Mouse (Mus musculus) embryonic facial prominence, embryonic 14.5 days (tissue): ENCODE measurements at regions not wholly inside any gene's neighbourhood (a gene's known extent, or its start where the extent isn't known, plus 50 kb on each side); places are given as distances from the start of the nearest gene placed in this dataset.
"Not testable (repeated sequence)": the region's sequence is repeated elsewhere in the genome, so short reads cannot be mapped to it uniquely, and the experiment has no call there.

Source experiments
- ATAC-seq: fragments of 200-750 bp; cut with Nextera tagmentation; 2 replicates; pipeline ENCODE4 v1.8.0; 2017; ENCODE audit warnings: low read depth, moderate number of reproducible peaks, moderate TSS enrichment
- DNase-seq: peaks from one replicate; pipeline ENCODE4 v3.0.0-alpha.2; 2015; ENCODE audit warnings: low spot score
- H3K27ac ChIP-seq: fragments of 300-500 bp; sonication (generic); replicated peaks from 2 replicates; pipeline ENCODE4 v1.5.1; 2014; ENCODE audit warnings: low read depth, mild to moderate bottlenecking, low read length, moderate library complexity
- H3K27me3 ChIP-seq: fragments of 300-500 bp; sonication (generic); replicated peaks from 2 replicates; pipeline ENCODE4 v1.6.1; 2014; ENCODE audit warnings: low read length; ENCODE audit not compliant: control insufficient read depth, insufficient read depth
- H3K36me3 ChIP-seq: fragments of 300-500 bp; sonication (generic); 2 replicates; pipeline ENCODE4 v1.6.1; 2014; ENCODE audit warnings: low read length, mixed read lengths; ENCODE audit not compliant: control insufficient read depth, insufficient read depth
- H3K4me1 ChIP-seq: fragments of 300-500 bp; sonication (generic); 2 replicates; pipeline ENCODE4 v1.6.1; 2014; ENCODE audit warnings: antibody characterized with exemption, low read length; ENCODE audit not compliant: control insufficient read depth, insufficient read depth
- H3K4me2 ChIP-seq: fragments of 300-500 bp; sonication (generic); 2 replicates; pipeline ENCODE4 v1.6.1; 2014; ENCODE audit warnings: low read depth, mild to moderate bottlenecking, low read length, moderate library complexity, mixed read lengths
- H3K4me3 ChIP-seq: fragments of 300-500 bp; sonication (generic); 2 replicates; pipeline ENCODE4 v1.5.1; 2014; ENCODE audit warnings: low read depth, mild to moderate bottlenecking, low read length
- H3K9ac ChIP-seq: fragments of 300-500 bp; sonication (generic); 2 replicates; pipeline ENCODE4 v1.6.1; 2014; ENCODE audit warnings: low read depth, mild to moderate bottlenecking, low read length, moderate library complexity, mixed read lengths
- H3K9me3 ChIP-seq: fragments of 300-500 bp; sonication (generic); 2 replicates; pipeline ENCODE4 v1.6.1; 2016; ENCODE audit warnings: low read length; ENCODE audit not compliant: control insufficient read depth
- WGBS: fragments of 180-500 bp; shearing (Covaris S2); extraction: QIAGEN DNeasy Blood & Tissue Kit; methylation state at CpG from one replicate; pipeline ENCODE4 v1.1.7; 2014; 5-methylcytosine and 5-hydroxymethylcytosine counted together

GRCm38 (mm10) chr3:37803781-37804180 lies 79.5 kb upstream of the Gm5148 start:
- H3K9me3 ChIP-seq, H3K27ac ChIP-seq, DNase-seq, H3K27me3 ChIP-seq, H3K4me3 ChIP-seq, H3K36me3 ChIP-seq, ATAC-seq, H3K9ac ChIP-seq, H3K4me2 ChIP-seq: not testable (repeated sequence)
- peaks cover 12% of the 10 kb centered on the region for H3K4me1 ChIP-seq
- 90% methylated on average over 5 of the region's 5 CpGs for WGBS

GRCm38 (mm10) chr3:37801551-37801950 lies 77.3 kb upstream of the Gm5148 start:
- Histone ChIP-seq H3K4me2 (no peak overlapping the region), H3K9ac (no peak overlapping the region), H3K27me3 (no peaks in the 10 kb centered on the region), H3K4me3 (no peak overlapping the region), H3K36me3 (no peaks in the 10 kb centered on the region), H3K4me1 (peaks cover 12% of the 10 kb centered on the region), H3K27ac (no peak overlapping the region), H3K9me3 (no peaks in the 10 kb centered on the region)
- ATAC-seq (no peak), DNase-seq (no peak)
- 88% methylated on average over 2 of the region's 2 CpGs for WGBS

- no peak overlapping the region for H3K9ac ChIP-seq
- no peaks in the 10 kb centered on the region for H3K36me3 ChIP-seq
- ATAC-seq (no peak), DNase-seq (peak; percentile 25)
- H3K4me3 ChIP-seq: no peak overlapping the region
- H3K27ac ChIP-seq: no peak overlapping the region
- H3K4me2 ChIP-seq: no peak overlapping the region
- no peaks in the 10 kb centered on the region for H3K9me3 ChIP-seq
- H3K27me3 ChIP-seq: no peaks in the 10 kb centered on the region
- WGBS: 37% methylated on average over 6 of the region's 6 CpGs
- H3K4me1 ChIP-seq: peaks cover under 1% of the 10 kb centered on the region
These were observed 75.5 kb upstream of the Gm5148 start for GRCm38 (mm10) chr3:37799809-37800208.

- Histone ChIP-seq H3K4me1 (peaks cover 34% of the 10 kb centered on the region), H3K36me3 (no peaks in the 10 kb centered on the region), H3K4me3 (no peak overlapping the region), H3K27me3 (no peaks in the 10 kb centered on the region), H3K9me3 (no peaks in the 10 kb centered on the region), H3K27ac (peak overlapping the region; percentile 73), H3K9ac (no peak overlapping the region), H3K4me2 (no peak overlapping the region)
- ATAC-seq (peak; percentile 61), DNase-seq (peak; percentile 75)
- 43% methylated on average over 7 of the region's 7 CpGs for WGBS
These were observed 65.4 kb upstream of the Gm5148 start for GRCm38 (mm10) chr3:37789711-37790110.

GRCm38 (mm10) chr3:37789143-37789697 lies 64.9 kb upstream of the Gm5148 start:
- no peaks in the 10 kb centered on the region for H3K27me3 ChIP-seq
- H3K9me3 ChIP-seq: no peaks in the 10 kb centered on the region
- H3K27ac ChIP-seq: peak overlapping the region; percentile 73
- no peak overlapping the region for H3K9ac ChIP-seq
- DNase-seq (peak; percentile 72), ATAC-seq (peak; percentile 42; the same call in 1 of the 2 replicates)
- no peak overlapping the region for H3K4me2 ChIP-seq
- H3K4me3 ChIP-seq: no peak overlapping the region
- 42% methylated on average over 11 of the region's 11 CpGs for WGBS
- peaks cover 34% of the 10 kb centered on the region for H3K4me1 ChIP-seq
- H3K36me3 ChIP-seq: no peaks in the 10 kb centered on the region

GRCm38 (mm10) chr3:37788366-37788765 lies 64.1 kb upstream of the Gm5148 start:
- Histone ChIP-seq H3K4me3 (no peak overlapping the region), H3K27me3 (no peaks in the 10 kb centered on the region), H3K27ac (peak overlapping the region; percentile 73), H3K9me3 (no peaks in the 10 kb centered on the region), H3K36me3 (no peaks in the 10 kb centered on the region), H3K9ac (no peak overlapping the region), H3K4me1 (peaks cover 34% of the 10 kb centered on the region), H3K4me2 (peak overlapping the region; percentile 23; the same call in 1 of the 2 replicates)
- WGBS: 39% methylated on average over 9 of the region's 9 CpGs
- peak; percentile 55; the same call in 1 of the 2 replicates for ATAC-seq
- peak; percentile 83 for DNase-seq

- H3K4me1 ChIP-seq: peaks cover 34% of the 10 kb centered on the region
- ATAC-seq (no peak), DNase-seq (no peak)
- no peaks in the 10 kb centered on the region for H3K9me3 ChIP-seq
- H3K36me3 ChIP-seq: no peaks in the 10 kb centered on the region
- no peak overlapping the region for H3K9ac ChIP-seq
- no peak overlapping the region for H3K4me2 ChIP-seq
- 69% methylated on average over 3 of the region's 3 CpGs for WGBS
- no peak overlapping the region for H3K4me3 ChIP-seq
- no peaks in the 10 kb centered on the region for H3K27me3 ChIP-seq
- H3K27ac ChIP-seq: no peak overlapping the region
These were observed 62.5 kb upstream of the Gm5148 start for GRCm38 (mm10) chr3:37786792-37787191.

- H3K9ac ChIP-seq: no peak overlapping the region
- H3K4me2 ChIP-seq: no peak overlapping the region
- H3K4me1 ChIP-seq: no peaks in the 10 kb centered on the region
- no peaks in the 10 kb centered on the region for H3K9me3 ChIP-seq
- no peak overlapping the region for H3K27ac ChIP-seq
- ATAC-seq (no peak), DNase-seq (no peak)
- 87% methylated on average over 2 of the region's 2 CpGs for WGBS
- no peak overlapping the region for H3K4me3 ChIP-seq
- no peaks in the 10 kb centered on the region for H3K36me3 ChIP-seq
- H3K27me3 ChIP-seq: no peaks in the 10 kb centered on the region
These were observed 56.8 kb upstream of the Gm5148 start for GRCm38 (mm10) chr3:37781086-37781485.

GRCm38 (mm10) chr3:37779867-37780475 lies 55.7 kb upstream of the Gm5148 start:
- H3K9ac ChIP-seq: no peak overlapping the region
- H3K36me3 ChIP-seq: no peaks in the 10 kb centered on the region
- DNase-seq (peak; percentile 62), ATAC-seq (peak; percentile 75; the same call in 1 of the 2 replicates)
- WGBS: 65% methylated on average over 11 of the region's 11 CpGs
- H3K9me3 ChIP-seq: no peaks in the 10 kb centered on the region
- H3K27me3 ChIP-seq: no peaks in the 10 kb centered on the region
- no peaks in the 10 kb centered on the region for H3K4me1 ChIP-seq
- H3K27ac ChIP-seq: no peak overlapping the region; the same call in 1 of the 2 replicates
- no peak overlapping the region for H3K4me3 ChIP-seq
- no peak overlapping the region for H3K4me2 ChIP-seq
